Mouse (Mus musculus) gastrocnemius, postnatal 14 days (tissue): Measurements from ENCODE around the gene Me1. TPM values are rescaled to one million over a fixed set of nuclear protein-coding genes. Genes with fewer than 3 reads are reported as not detected.

ENCODE experiments used
- DNase-seq: peaks from one replicate; pipeline ENCODE4 v3.0.0; 2021; ENCODE audit warnings: mixed read lengths
- intact Hi-C: fragments of 180-260 bp; cut with DNase I; formaldehyde crosslinking; loops from one replicate; pipeline ENCODE4 v1.15.1; 2025; ENCODE audit warnings: low total_unique reads
- total RNA-seq, 2 experiments: library from RNA; stranded (reverse); gene quantifications; 2 replicates each; pipeline ENCODE4 v1.2.3; 2021

The Me1 gene
- total RNA-seq, 2 experiments from 2014 or later = 44.0 to 53.4 TPM

GRCm38 (mm10) chr9:86667138-86667750 is 28.5 kb downstream of the Me1 start:
- intact Hi-C loops = no loop called here
- no peak for DNase-seq

- intact Hi-C loops = no loop called here
- no peak for DNase-seq
Observed at GRCm38 (mm10) chr9:86661679-86662078, 34.1 kb downstream of the Me1 start.

GRCm38 (mm10) chr9:86661266-86661665 is 34.5 kb downstream of the Me1 start:
- no peak for DNase-seq
- intact Hi-C loops = no loop called here

- intact Hi-C loops = no loop called here
- DNase-seq = no peak
Observed at GRCm38 (mm10) chr9:86660327-86660726, 35.4 kb downstream of the Me1 start.

GRCm38 (mm10) chr9:86658347-86658746 is 37.4 kb downstream of the Me1 start:
- intact Hi-C loops = no loop called here
- peak; percentile 8 for DNase-seq

- intact Hi-C loops = no loop called here
Observed at GRCm38 (mm10) chr9:86652194-86652593, 43.6 kb downstream of the Me1 start.

GRCm38 (mm10) chr9:86651254-86651653 is 44.5 kb downstream of the Me1 start:
- no peak for DNase-seq
- intact Hi-C loops = no loop called here

More at GRCm38 (mm10) chr9:86652194-86652593, 43.6 kb downstream of the Me1 start:
- no peak for DNase-seq

- intact Hi-C loops = no loop called here
- no peak for DNase-seq
Observed at GRCm38 (mm10) chr9:86650822-86651221, 44.9 kb downstream of the Me1 start.

- intact Hi-C loops = no loop called here
- DNase-seq = no peak
Observed at GRCm38 (mm10) chr9:86647931-86648550, 47.7 kb downstream of the Me1 start.

- intact Hi-C loops = no loop called here
Observed at GRCm38 (mm10) chr9:86646807-86647206, 48.9 kb downstream of the Me1 start.

GRCm38 (mm10) chr9:86643497-86643896 is 52.3 kb downstream of the Me1 start:
- no peak for DNase-seq
- intact Hi-C loops = no loop called here

More at GRCm38 (mm10) chr9:86646807-86647206, 48.9 kb downstream of the Me1 start:
- no peak for DNase-seq

- no peak for DNase-seq
- intact Hi-C loops = no loop called here
Observed at GRCm38 (mm10) chr9:86638771-86639170, 57.0 kb downstream of the Me1 start.

GRCm38 (mm10) chr9:86631153-86631552 is 64.6 kb downstream of the Me1 start:
- intact Hi-C loops = no loop called here
- DNase-seq = no peak

GRCm38 (mm10) chr9:86630352-86630931 is 65.3 kb downstream of the Me1 start:
- intact Hi-C loops = no loop called here

GRCm38 (mm10) chr9:86629379-86629778 is 66.4 kb downstream of the Me1 start:
- no peak for DNase-seq
- intact Hi-C loops = no loop called here

More at GRCm38 (mm10) chr9:86630352-86630931, 65.3 kb downstream of the Me1 start:
- DNase-seq = no peak

- peak; percentile 5 for DNase-seq
- intact Hi-C loops = no loop called here
Observed at GRCm38 (mm10) chr9:86627745-86628496, 67.8 kb downstream of the Me1 start.

GRCm38 (mm10) chr9:86626906-86627305 is 68.8 kb downstream of the Me1 start:
- intact Hi-C loops = no loop called here
- DNase-seq = no peak

- intact Hi-C loops = no loop called here
Observed at GRCm38 (mm10) chr9:86624781-86625180, 71.0 kb downstream of the Me1 start.

GRCm38 (mm10) chr9:86624039-86624438 is 71.7 kb downstream of the Me1 start:
- peak; percentile 5 for DNase-seq
- intact Hi-C loops = no loop called here

More at GRCm38 (mm10) chr9:86624781-86625180, 71.0 kb downstream of the Me1 start:
- no peak for DNase-seq

GRCm38 (mm10) chr9:86622062-86622461 is 73.7 kb downstream of the Me1 start:
- intact Hi-C loops = no loop called here
- DNase-seq = no peak
